Mouse (Mus musculus): Measurements from ENCODE around the gene Pak7.

GRCm38 (mm10) chr2:136387181-136388131 is at the start of gene Pak7:
- no peak for TF ChIP-seq CTCF (IDR thresholded peaks at IDR 0.05; ENCODE audit: insufficient read depth, low read length)
- TF ChIP-seq POLR2A (IDR thresholded peaks at IDR 0.05; ENCODE audit: borderline replicate concordance, extremely low read depth, low read depth, low read length), result no peak

Measured in lung, adult 2 months (tissue).